Mouse (Mus musculus) G1E (cell line): ENCODE measurements around the gene Mroh7.

ENCODE experiments used
- CTCF ChIP-seq: IDR thresholded peaks from 2 replicates; pipeline ENCODE4 v1.5.1; 2012; ENCODE audit warnings: low read depth, low read length, inconsistent platforms, mixed read lengths
- GATA1 ChIP-seq: IDR thresholded peaks from 2 replicates; pipeline ENCODE4 v1.6.1; 2012; ENCODE audit warnings: borderline replicate concordance, low read length, inconsistent platforms, mixed read lengths
- GATA2 ChIP-seq: IDR thresholded peaks from 2 replicates; pipeline ENCODE4 v1.6.1; 2012; ENCODE audit warnings: low read depth, low read length, inconsistent platforms, borderline replicate concordance
- POLR2AphosphoS5 ChIP-seq: IDR thresholded peaks from 2 replicates; pipeline ENCODE4 v1.6.1; 2012; ENCODE audit warnings: low read depth, low read length, inconsistent platforms; ENCODE audit not compliant: insufficient replicate concordance
- TAL1 ChIP-seq: conservative IDR thresholded peaks from 2 replicates; pipeline ENCODE4 v1.6.1; 2012; ENCODE audit warnings: low read depth, low read length, inconsistent platforms, mixed read lengths

DNA sequence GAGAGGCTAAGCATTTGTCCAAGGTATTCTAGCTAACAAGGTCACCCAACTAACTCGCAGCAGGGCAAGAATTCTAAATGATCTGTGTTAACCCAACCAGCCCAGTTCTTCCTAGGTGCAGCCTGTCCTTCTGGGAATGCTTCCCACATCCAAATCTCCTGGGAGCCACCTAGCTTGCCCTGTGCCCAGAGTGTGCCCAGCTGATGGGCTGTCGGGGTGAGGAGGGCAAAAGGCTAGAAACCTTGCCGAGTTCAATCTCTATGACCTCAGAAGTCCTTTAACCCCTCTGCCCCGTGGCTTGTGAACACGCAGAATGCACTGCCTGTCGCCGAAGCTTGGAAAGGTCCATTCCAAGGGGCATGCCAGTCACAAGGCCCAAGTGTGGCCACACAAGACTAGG lies 33.4 kb upstream of the Mroh7 start:
- TF ChIP-seq CTCF (no peak), GATA1 (no peak), GATA2 (no peak), TAL1 (no peak), POLR2AphosphoS5 (no peak)
